Mouse (Mus musculus) megakaryocyte-erythroid progenitor cell, adult 5-6 weeks (primary cell): ENCODE results near the gene Tbc1d25. TPM values are rescaled to one million over a fixed set of nuclear protein-coding genes. Genes with fewer than 3 reads are reported as not detected.

ENCODE experiments used
- ATAC-seq: replicated peaks from 2 replicates; pipeline ENCODE4 v1.8.0; 2016; ENCODE audit warnings: mild to moderate bottlenecking, inconsistent platforms; ENCODE audit not compliant: severe bottlenecking, poor library complexity, low FRiP score, low TSS enrichment
- total RNA-seq, 2 experiments: library from RNA; stranded (forward) in 1 of 2; stranded (reverse) in 1 of 2; fragments of 200-1000, 215-1000 nt in 1 of 2; fragments of >200 nt in 1 of 2; fragmentation: Nextera tagmentation in 1 of 2; gene quantifications; 2 replicates each; pipeline ENCODE4 v1.2.3; 2014 to 2017

Gene Tbc1d25
- total RNA-seq, 2 experiments from 2014 or later: 6.9 to 8.4 TPM

GRCm38 (mm10) chrX:8123821-8124470 is 52.0 kb downstream of the Tbc1d25 start:
- ATAC-seq: no peak

DNA sequence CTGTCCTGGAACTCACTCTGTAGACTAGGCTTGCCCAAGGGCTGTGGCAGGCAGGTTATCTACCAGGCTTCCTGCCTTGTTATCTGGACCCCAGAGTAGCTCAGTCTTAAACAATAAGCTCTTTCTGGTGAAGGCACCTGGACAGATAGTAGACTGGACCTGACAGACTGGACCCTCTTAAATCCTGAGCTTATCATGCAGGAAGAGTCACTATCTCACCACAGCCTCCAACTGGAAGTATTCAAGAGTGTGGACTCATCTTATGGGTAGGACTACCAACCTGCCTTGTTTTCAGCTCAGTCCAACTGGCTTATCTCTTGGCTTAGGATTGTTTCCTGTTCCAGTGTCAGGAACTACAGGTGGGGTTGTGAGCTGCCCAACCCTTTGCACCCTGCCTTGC is 58.7 kb downstream of the Tbc1d25 start:
- ATAC-seq: peak; percentile 52

DNA sequence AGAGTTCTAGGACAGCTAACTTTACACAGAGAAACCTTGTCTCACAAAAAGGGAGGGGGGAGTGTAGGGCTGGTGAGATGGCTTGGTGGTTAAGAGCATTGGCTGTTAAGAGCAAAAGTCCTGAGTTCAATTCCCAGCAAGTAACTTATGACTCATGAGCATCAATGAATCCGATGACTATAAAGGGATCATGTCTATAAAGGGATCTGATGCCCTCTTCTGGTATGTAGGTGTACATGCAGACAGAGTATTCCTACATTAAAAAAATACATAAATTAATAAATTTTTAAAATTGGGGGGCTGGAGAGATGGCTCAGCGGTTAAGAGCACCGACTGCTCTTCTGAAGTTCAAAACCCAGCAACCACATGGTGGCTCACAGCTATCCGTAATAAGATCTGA is 60.7 kb downstream of the Tbc1d25 start:
- no peak for ATAC-seq

- no peak for ATAC-seq
These were observed 71.0 kb downstream of the Tbc1d25 start for GRCm38 (mm10) chrX:8105019-8105418.

Other genes with a start within 250 kb of the Tbc1d25 start
- not detected in 2 replicates for gene Eras, start 247.6 kb downstream of the Tbc1d25 start, total RNA-seq (2014; fragmentation: Nextera tagmentation)
- gene Eras, start 247.6 kb downstream of the Tbc1d25 start, total RNA-seq (2017): not detected in 2 replicates
- gene Hdac6, start 228.3 kb downstream of the Tbc1d25 start, total RNA-seq (2014; fragmentation: Nextera tagmentation): 9.8 and 9.9 TPM in 2 replicates
- gene Hdac6, start 228.3 kb downstream of the Tbc1d25 start, total RNA-seq (2017): 9.1 and 11.8 TPM in 2 replicates
- 187 and 213 TPM in 2 replicates for gene Gata1, start 198.1 kb downstream of the Tbc1d25 start, total RNA-seq (2014; fragmentation: Nextera tagmentation)
- 134 and 145 TPM in 2 replicates for gene Gata1, start 198.1 kb downstream of the Tbc1d25 start, total RNA-seq (2017)
- not detected in 2 replicates for gene Glod5, start 157.7 kb downstream of the Tbc1d25 start, total RNA-seq (2014; fragmentation: Nextera tagmentation)
- not detected in 2 replicates for gene Glod5, start 157.7 kb downstream of the Tbc1d25 start, total RNA-seq (2017)
- 79.0 and 89.2 TPM in 2 replicates for gene Suv39h1, start 101.4 kb downstream of the Tbc1d25 start, total RNA-seq (2014; fragmentation: Nextera tagmentation)
- gene Suv39h1, start 101.4 kb downstream of the Tbc1d25 start, total RNA-seq (2017): 68.2 and 84.3 TPM in 2 replicates
- gene Was, start 85.7 kb downstream of the Tbc1d25 start, total RNA-seq (2014; fragmentation: Nextera tagmentation): 39.5 and 46.0 TPM in 2 replicates
- gene Was, start 85.7 kb downstream of the Tbc1d25 start, total RNA-seq (2017): 56.1 and 61.3 TPM in 2 replicates
- gene Wdr13, start 43.3 kb downstream of the Tbc1d25 start, total RNA-seq (2014; fragmentation: Nextera tagmentation): 23.0 TPM in 2 replicates
- 14.9 and 26.6 TPM in 2 replicates for gene Wdr13, start 43.3 kb downstream of the Tbc1d25 start, total RNA-seq (2017)
- 798 and 978 TPM in 2 replicates for gene Rbm3, start 30.3 kb downstream of the Tbc1d25 start, total RNA-seq (2014; fragmentation: Nextera tagmentation)
- 1,469 and 1,492 TPM in 2 replicates for gene Rbm3, start 30.3 kb downstream of the Tbc1d25 start, total RNA-seq (2017)
- gene Ebp, start 17.3 kb upstream of the Tbc1d25 start, total RNA-seq (2014; fragmentation: Nextera tagmentation): 31.3 and 44.2 TPM in 2 replicates
- gene Ebp, start 17.3 kb upstream of the Tbc1d25 start, total RNA-seq (2017): 46.6 and 58.9 TPM in 2 replicates
- gene Porcn, start 30.3 kb upstream of the Tbc1d25 start, total RNA-seq (2014; fragmentation: Nextera tagmentation): 2.3 TPM in 1 of 2 replicates, not detected in the other
- 1.5 TPM in 1 of 2 replicates, not detected in the other for gene Porcn, start 30.3 kb upstream of the Tbc1d25 start, total RNA-seq (2017)
- 51.2 and 86.0 TPM in 2 replicates for gene Ftsj1, start 76.2 kb upstream of the Tbc1d25 start, total RNA-seq (2014; fragmentation: Nextera tagmentation)
- 31.5 and 49.2 TPM in 2 replicates for gene Ftsj1, start 76.2 kb upstream of the Tbc1d25 start, total RNA-seq (2017)
- gene Slc38a5, start 95.0 kb upstream of the Tbc1d25 start, total RNA-seq (2014; fragmentation: Nextera tagmentation): 97.9 and 114 TPM in 2 replicates
- 50.5 and 88.6 TPM in 2 replicates for gene Slc38a5, start 95.0 kb upstream of the Tbc1d25 start, total RNA-seq (2017)
- not detected in 2 replicates for gene Ssxb10, start 151.2 kb upstream of the Tbc1d25 start, total RNA-seq (2014; fragmentation: Nextera tagmentation)
- gene Ssxb10, start 151.2 kb upstream of the Tbc1d25 start, total RNA-seq (2017): not detected in 2 replicates
- not detected in 2 replicates for gene Ssxb9, start 190.8 kb upstream of the Tbc1d25 start, total RNA-seq (2014; fragmentation: Nextera tagmentation)
- gene Ssxb9, start 190.8 kb upstream of the Tbc1d25 start, total RNA-seq (2017): not detected in 2 replicates
- not detected in 2 replicates for gene Ssxb1, start 237.1 kb upstream of the Tbc1d25 start, total RNA-seq (2014; fragmentation: Nextera tagmentation)
- not detected in 2 replicates for gene Ssxb1, start 237.1 kb upstream of the Tbc1d25 start, total RNA-seq (2017)